Mouse (Mus musculus) E14TG2a.4 (cell line): ENCODE measurements around the gene Cops2.

ENCODE experiments used
- CTCF ChIP-seq: conservative IDR thresholded peaks from 2 replicates; pipeline ENCODE4 v1.5.1; 2014; ENCODE audit warnings: low read length
- POU5F1 ChIP-seq: IDR thresholded peaks from 2 replicates; pipeline ENCODE4 v1.6.1; 2014; ENCODE audit warnings: low read length, borderline replicate concordance

DNA sequence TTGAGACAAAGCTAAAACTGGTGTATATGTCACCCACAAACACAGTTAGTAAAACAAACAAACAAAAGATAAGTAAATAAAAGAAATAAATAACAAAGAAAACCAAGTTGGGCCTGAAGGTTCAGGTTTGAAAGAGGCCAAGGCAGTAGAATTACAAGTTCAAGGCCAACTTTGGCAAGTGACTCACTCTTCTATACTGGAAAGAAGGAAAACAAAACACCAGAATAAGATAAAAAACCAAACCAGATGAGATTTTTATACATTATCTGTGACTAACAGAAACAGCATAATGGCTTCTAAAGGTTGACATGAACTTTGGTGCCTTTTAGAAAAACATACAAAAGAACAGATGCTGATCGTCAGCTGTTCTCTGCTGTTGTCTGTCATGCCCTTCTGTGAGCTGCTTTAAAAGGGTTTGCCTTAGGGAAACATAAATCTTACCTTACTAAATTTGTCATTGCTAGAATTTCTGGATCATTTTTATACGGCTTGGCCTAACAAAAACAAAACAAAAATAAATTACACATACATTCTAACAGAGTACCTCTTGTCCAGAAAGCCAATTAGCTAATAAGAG is 20.1 kb downstream of the Cops2 start:
- TF ChIP-seq CTCF (no peak), POU5F1 (no peak)
